Mouse (Mus musculus): ENCODE data around the gene Epas1. TPM values are rescaled to one million over a fixed set of nuclear protein-coding genes. Genes with fewer than 3 reads are reported as not detected.

Gene Epas1
- total RNA-seq, 2 experiments from 2014 or later, result not detected

DNA sequence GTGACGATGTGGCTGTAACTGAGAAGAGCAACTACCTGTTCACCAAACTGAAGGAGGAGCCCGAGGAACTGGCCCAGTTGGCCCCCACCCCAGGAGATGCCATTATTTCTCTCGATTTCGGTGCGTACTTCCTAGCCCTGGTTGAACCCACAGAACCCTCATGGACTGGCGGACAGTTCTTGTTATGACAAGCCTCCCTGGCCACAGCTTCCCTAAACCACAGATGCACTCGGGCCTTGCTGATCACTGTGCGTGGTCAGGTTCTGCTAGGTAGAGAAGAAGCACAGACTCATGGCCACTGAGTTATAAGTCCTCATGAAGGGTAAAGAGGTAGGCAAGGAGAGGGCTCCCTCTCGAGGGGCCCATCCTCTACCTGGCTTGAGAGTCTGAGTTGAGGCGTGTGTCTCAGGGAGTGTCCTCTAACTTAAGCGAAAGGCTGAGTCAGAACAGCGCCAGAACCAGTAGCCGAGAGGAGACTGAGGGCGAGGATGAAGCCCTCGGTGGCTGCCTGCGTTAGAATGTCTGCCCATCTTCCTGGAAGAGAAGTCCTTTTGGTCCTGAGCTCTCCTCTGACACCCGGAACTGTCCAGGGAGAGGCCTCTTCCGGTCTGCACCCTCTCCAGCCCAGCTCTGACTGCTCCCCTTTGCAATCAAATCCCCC is 71.1 kb downstream of the Epas1 start:
- peak; percentile 61 for ATAC-seq (replicated peaks; ENCODE audit: poor library complexity)

DNA sequence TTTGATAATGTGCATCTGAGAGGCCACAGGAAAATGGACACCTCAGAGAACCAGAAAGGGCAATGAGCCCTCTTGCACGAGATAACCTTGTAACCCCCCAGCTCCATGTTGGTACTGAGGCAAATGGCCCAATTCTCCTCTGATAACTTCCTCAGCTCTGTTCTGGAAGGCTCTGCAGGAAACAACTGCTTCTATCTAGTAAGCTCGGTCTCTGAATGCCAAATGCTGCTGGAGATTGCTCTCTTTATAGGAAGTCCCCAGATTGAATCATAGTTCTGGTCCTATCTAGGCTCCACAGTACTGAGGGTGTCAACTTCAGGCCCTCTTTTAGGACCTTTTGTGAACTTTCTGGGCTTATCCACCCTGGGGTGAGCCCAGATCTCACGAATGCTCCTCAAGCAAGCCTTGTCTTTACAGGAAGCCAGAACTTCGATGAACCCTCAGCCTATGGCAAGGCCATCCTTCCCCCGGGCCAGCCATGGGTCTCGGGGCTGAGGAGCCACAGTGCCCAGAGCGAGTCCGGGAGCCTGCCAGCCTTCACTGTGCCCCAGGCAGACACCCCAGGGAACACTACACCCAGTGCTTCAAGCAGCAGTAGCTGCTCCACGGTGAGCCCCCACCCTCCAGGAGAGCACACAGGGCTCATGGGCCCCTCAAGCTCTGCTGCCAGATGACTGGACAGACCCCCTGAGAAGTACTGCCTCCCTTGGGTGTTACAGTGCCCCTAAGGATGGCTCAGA is 71.8 kb downstream of the Epas1 start:
- 0 out of 2 replicates have a peak, but pooled peaks have one; percentile 10 for ATAC-seq (replicated peaks; ENCODE audit: poor library complexity)

DNA sequence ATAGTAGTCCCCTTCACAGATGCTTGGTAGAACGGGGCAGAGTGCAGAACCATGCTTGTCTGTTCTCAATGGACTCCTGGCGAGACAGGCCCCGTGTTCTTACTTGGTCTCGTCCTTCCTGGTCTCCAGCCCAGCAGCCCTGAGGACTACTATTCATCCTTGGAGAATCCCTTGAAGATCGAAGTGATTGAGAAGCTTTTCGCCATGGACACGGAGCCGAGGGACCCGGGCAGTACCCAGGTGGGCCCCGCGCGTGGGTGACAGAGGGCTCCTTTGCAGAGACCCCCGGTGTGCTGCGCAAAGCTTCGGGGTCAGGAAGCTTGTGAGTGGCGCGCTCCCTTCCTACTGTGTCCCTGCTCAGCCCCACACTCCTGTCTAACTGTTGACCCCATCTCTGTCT is 72.9 kb downstream of the Epas1 start:
- no peak for ATAC-seq (replicated peaks; ENCODE audit: poor library complexity)

DNA sequence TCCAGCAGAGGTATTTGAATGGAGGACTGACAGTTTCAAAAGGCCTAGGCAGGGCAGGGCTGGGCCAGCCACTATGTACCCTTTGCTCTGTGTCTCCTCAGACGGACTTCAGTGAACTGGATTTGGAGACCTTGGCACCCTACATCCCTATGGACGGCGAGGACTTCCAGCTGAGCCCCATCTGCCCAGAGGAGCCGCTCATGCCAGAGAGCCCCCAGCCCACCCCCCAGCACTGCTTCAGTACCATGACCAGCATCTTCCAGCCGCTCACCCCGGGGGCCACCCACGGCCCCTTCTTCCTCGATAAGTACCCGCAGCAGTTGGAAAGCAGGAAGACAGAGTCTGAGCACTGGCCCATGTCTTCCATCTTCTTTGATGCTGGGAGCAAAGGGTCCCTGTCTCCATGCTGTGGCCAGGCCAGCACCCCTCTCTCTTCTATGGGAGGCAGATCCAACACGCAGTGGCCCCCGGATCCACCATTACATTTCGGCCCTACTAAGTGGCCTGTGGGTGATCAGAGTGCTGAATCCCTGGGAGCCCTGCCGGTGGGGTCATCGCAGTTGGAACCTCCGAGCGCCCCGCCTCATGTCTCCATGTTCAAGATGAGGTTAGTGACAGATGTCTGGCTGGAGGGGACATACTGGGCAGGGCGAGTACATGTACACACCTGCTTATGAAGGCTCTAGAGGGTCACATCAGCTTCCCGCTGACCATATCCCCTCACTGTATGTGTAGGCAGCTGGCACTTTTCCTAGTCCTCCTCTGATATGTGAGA is 74.1 kb downstream of the Epas1 start:
- ATAC-seq (replicated peaks; ENCODE audit: poor library complexity), result no peak

DNA sequence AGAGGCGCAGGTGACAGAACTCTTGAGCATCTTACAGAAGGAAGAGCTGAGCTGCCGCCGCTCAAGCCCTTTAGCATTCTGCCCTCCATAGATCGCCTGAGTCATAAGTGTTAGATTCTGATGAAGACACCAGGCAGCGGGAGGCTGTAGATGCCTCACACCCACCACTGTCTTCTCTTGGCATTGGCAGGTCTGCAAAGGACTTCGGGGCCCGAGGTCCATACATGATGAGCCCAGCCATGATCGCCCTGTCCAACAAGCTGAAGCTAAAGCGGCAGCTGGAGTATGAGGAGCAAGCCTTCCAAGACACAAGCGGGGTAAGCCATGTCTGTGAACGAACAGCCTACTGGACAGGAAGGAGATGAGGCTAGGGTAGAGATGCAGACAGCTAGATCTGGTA is 75.0 kb downstream of the Epas1 start:
- no peak for ATAC-seq (replicated peaks; ENCODE audit: poor library complexity)

DNA sequence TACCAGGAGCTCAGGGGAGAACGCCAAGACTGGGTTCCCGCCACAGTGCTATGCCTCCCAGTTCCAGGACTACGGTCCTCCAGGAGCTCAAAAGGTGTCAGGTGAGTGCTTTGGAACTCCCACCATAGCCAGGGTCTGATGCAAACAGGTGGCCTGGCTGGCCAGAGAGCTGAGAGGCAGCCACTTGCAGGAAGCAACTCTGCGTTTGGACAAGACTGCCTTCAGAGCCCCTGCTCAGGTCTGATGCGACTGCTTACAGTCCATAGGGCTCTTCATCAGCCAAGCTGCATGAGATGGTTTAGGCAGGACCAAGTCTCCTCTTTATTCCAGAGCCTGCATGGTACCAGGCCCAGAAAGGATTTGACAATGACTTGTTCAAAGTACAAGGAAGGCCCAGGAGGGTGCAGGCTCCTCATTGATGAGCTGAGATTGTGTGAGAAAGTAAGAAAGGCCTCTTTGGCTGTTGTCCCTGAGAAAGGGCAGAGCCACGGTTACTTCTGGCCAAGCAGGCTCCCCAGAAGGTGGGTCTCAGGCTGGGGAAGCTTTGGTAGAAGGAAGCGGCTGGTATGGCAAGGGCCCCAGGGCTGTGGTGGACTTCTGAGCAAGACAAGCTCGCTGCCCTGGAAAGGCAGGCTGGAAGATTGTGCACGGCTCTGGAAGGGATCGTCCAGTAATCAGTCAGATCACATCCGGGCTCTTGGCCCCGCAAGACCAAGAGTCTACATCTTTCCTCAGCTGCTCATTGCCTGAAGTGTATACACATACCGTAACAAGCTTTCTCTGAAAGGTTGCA is 76.1 kb downstream of the Epas1 start:
- ATAC-seq (replicated peaks; ENCODE audit: poor library complexity), result no peak

DNA sequence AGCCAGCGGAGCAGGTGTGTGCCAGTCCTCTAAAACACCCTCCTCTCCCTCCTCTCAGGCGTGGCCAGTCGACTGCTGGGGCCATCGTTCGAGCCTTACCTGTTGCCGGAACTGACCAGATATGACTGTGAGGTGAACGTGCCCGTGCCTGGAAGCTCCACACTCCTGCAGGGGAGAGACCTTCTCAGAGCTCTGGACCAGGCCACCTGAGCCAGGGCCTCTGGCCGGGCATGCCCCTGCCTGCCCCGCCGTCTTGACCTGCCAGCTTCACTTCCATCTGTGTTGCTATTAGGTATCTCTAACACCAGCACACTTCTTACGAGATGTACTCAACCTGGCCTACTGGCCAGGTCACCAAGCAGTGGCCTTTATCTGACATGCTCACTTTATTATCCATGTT is 77.4 kb downstream of the Epas1 start:
- ATAC-seq (replicated peaks; ENCODE audit: poor library complexity), result no peak

DNA sequence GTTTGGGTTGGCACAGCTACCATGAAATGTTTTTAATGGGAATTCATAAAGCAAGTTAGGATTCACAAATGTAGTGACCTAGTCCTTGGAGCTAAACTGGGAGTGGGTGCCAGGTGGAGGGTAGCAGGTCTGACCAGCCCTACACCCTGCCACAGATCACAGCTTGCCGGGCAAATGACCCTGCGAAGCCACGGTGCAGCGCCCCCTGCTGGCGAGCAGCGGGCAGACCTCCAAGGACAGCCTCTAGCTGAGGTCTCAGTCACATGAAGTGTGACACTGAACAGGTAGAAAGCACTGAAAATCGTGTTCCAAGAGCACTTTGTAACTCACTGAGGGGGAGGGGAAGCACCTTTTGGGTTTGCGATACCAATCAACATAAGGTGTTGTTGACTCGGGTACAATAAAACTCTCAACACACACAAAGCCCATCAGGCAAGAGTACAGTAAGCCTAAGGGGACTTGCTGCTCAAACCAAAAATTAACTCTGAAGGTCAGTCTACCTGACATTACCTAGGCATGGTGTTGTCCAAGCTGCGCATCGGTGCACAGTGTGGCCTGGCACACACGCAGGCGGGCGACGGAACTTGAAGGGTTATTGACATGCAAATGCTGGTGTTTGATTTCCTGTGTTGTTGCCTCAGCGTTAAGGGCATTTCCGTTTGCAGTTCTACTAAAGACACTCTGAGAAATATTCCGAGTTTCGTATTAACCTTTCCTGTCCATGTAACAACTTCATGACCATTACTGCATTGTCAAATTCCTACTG is 79.2 kb downstream of the Epas1 start:
- 0 out of 2 replicates have a peak, but pooled peaks have one; percentile 55 for ATAC-seq (replicated peaks; ENCODE audit: poor library complexity)

DNA sequence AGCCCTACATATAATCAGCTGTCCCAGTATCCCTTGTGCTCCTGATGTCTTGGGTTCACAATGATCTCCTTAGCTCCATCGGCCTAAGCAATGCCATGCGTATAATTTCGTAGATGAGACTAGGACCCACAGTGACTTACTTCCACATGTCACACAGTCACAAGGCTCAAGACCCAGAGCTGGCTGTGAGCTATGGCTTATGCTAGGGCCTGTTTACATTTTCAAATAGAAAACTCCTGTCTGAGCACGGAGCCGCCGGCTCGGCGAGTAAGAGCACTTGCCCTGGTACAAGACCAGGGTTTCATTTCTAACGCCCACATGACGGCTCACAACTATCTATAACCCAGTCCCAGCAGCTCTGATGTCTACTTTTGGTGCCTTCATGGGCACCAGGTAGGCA is 80.4 kb downstream of the Epas1 start:
- no peak for ATAC-seq (replicated peaks; ENCODE audit: poor library complexity)

DNA sequence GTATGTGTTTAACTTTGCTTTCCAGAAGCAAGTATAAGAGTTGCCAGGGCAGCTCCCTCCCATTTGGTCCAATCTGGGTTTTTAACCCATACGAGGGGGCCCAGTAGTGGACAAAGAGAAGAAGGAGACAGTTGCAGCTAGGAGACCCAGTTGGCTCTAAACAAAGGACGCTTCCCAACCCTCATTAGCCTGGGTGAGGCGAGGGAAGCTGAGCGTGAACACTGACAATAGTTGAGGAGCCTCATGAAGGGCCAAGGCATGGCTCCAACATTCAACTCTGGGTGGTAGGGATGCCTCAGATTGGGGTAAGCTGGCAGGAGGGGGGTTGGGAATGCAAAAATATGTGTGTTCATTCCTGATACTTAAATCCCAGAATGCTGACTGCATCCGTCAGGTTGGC is 85.8 kb downstream of the Epas1 start:
- no peak for ATAC-seq (replicated peaks; ENCODE audit: poor library complexity)

DNA sequence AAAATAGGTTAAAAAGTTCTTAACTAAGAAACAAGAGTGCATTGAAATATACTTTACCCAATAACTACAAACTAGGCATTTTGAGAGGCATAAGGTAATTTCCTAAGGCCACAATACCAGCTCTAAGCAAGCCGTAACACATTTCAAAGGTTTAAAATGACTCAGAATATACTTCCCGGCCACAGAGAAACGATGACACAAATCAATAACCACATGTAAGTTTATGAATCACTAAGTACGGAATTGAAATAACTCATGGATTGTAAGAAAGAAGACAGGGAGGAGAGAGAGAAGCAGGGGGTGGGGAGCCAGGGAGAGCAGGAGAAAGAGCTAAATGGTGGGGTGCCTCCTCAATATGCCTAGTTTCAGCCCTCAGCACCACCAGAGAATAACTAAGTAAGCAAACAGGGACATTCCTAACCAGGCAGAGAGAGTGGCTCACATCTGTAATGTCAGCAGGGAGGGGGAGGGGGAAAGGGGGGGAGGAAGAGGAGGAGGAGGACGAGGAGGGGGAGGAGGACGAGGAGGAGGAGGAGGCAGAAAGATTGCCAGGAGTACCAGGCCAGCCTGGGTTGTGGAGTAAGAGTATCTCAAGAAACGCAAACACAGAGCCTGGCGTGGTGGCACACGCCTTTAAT is 97.3 kb downstream of the Epas1 start:
- no peak for ATAC-seq (replicated peaks; ENCODE audit: poor library complexity)

DNA sequence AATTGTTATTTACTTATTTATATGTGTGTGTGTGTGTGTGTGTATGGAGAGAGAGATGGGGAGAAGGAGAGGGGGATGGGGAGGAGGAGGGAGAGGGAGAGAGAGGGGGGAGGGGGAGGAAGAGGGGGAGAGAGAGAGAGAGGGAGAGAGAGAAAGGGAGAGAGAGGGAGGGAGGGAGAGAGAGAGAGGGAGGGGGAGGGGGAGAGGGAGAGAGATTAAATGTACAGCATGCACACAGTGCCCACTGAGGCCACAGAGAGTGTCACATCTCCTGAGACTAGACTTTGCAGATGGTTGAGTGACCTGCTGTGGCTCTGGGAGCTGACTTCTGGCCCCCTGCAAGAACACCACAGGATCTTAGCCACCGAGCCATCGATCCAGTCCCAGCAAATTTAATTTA is 98.3 kb downstream of the Epas1 start:
- no peak for ATAC-seq (replicated peaks; ENCODE audit: poor library complexity)

DNA sequence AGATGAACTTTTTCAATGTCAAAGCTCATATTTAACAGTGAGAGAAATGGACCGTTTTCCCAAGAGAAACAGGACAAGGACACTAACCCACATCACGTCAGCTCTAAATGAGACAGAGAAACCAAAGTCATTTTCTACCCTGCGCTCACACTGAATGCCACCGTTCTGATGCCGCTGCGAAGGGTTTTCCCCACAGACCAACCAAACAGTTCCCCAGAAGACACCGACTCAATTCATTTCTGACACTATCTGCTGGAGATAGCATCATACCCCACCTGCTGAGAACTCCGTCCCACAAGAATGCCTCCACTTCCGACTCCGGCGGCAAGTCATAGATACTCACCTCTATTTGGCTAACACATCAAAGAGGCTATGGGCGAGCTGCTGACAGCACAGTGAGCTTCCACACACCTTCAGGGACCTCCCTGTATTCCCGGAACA is 99.1 kb downstream of the Epas1 start:
- no peak for ATAC-seq (replicated peaks; ENCODE audit: poor library complexity)

DNA sequence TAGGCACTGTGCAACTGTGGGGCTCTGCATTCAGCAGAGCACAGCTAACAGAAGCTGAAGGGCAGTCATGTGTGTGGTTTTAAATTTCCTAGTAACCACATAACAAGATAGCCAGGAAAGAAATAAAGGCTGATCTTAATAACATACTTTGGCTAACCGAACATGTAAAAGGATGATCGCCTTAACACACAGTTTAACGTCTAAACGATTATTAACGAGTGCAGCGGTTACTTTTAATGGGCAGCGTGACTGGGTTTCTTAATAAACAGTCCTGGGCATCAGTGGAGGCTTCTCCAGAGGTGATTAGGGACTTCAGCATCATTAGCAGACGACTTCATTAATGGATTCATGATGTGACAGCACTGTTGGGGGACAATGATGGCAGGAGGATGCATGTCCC is 117.1 kb downstream of the Epas1 start:
- no peak for ATAC-seq (replicated peaks; ENCODE audit: poor library complexity)

DNA sequence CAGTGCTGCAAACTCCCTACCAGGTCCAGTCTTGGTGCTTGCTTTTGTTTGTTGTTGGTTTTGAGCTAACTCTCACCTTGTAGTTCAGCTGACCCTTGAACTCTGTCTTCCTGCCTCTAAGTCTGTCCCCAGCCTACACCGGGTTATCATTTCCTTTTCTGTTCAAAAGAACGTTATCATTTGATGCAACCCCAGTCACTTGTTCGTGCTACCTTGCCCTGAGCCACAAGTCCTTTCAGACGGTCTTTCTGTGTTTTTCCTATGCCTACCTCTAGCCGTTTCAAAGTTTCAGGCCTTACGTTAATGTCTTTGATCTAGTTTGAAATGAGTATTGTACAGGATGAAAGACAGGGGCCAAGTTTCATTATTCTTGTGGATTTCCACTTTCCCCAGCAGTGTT is 119.1 kb downstream of the Epas1 start:
- no peak for ATAC-seq (replicated peaks; ENCODE audit: poor library complexity)

DNA sequence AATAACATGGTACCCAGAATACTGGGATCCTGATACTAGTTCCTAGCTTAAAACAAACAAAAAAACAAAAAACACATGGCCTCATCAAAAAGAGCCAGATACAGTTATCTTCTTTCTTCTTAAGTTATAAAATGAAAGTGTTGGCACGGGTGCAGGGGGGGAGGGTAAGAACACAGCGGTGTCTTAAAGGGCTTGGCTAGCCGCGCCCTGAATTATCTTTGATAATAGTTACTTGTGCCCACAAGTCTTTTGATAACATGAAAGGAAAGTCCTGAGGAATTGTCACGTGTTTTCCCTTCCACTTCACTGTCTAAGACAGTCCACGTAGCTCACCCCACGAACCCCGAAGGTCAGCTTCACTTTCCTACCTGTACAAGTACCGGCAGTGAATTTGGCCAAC is 123.4 kb downstream of the Epas1 start:
- ATAC-seq (replicated peaks; ENCODE audit: poor library complexity), result peak; percentile 54

DNA sequence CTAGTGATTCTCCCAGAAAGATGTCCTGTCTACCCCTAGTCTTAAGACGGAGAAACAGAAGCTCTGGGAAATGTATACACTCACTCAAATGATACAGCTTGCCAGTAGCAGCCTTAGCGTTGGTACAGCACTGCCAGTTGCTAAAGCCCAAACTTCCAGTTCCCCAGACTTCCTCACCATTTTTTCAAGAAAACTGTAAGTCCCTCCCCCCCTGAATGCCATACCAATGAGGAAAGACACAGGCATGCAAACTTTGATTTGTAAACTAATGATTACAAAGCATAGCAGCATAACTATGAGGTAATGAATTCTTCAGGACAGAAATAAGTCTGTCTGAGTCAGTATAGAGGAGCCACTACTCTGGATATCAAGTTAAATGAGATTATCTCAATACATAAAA is 124.2 kb downstream of the Epas1 start:
- ATAC-seq (replicated peaks; ENCODE audit: poor library complexity), result no peak

DNA sequence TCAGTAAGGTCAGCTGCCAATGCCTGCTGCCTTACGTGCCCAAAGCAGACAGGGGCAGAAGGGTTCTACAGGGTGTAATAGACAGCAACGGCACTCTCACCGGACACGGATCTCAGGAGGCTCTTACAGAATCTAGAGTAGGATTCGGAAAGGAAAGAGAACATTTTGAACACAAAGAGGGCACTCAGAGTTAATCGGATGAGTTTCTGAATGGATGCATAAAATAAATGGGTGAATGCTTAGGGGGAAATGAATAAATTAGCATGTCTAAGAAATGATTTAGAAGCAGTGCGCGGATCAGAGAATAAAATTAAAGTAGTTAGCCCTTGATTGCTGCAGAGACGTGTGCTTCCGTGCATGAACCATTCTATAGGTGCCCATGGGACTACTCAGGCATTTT is 126.6 kb downstream of the Epas1 start:
- ATAC-seq (replicated peaks; ENCODE audit: poor library complexity), result no peak

DNA sequence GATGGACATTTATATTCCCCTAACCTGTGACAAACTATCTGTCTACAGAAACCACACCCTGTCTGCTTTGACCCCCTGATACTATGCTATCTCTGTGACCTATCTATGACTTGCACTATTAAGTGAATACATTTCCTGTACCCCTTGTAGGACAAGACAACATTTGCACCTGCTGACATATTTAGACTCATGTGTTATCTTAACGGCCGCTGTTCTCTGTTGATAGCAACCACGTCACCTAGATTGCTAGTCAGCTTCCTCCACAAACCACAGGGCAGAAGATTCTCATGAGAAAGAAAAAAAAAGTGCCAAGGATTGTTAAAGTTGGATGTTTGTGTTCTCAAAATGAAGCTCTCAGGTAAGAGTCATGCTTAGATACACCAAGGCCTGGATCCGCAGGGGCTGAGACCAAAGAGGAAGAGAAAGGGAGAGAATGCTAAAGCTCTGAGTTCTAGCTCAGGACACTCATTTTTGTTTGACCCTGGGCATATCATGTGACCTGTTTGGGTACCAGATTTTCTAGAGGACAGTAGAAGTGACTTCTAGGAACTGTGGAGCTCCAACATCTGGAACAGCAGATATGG is 127.1 kb downstream of the Epas1 start:
- ATAC-seq (replicated peaks; ENCODE audit: poor library complexity), result peak; percentile 56

Data from megakaryocyte progenitor cell, adult 5-6 weeks (primary cell).